Mouse (Mus musculus): ENCODE measurements around the gene Nanos1.

DNA sequence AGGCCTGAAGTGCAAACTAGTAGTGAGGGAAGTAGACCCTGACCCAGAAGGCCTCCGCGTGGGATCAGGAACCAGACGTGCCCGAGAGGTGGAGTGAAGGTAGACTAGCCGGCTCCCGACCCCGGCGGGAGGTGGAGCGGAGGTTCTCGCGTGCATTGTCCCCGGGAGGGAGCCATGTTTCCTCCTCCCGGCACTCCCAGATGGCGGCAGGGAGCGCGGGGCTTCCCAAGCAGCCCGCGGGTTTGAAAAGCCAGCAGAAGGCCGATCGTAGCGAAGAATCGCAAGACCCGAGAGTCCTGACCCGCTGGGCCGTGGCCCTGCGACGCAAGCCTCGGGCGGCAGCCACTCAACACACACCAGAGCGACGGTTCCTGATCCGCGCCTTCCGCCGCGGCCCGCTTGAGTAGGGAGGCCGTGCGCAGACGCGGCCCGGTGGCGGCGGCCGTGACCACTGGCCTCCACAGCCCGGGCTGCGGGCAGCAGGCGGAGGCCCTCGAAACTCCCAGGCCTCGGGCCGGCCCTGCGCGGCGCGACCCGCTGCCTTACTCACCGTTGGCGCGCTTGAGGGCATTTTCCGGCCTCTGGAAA is 34.2 kb downstream of the Nanos1 start:
- TF ChIP-seq GATA1 (IDR thresholded peaks at IDR 0.05; ENCODE audit: low read length) (no peak), TAL1 (IDR thresholded peaks at IDR 0.05; ENCODE audit: low read length) (no peak)
